Mouse (Mus musculus): ENCODE data around the gene Ppat. TPM values are rescaled to one million over a fixed set of nuclear protein-coding genes. Genes with fewer than 3 reads are reported as not detected.
"Not testable (repeated sequence)": the region's sequence is repeated elsewhere in the genome, so short reads cannot be mapped to it uniquely, and the experiment has no call there.

Ppat gene
- 0.50 and 4.0 TPM in 2 replicates for polyA plus RNA-seq (2012; ENCODE audit: insufficient read depth, low replicate concordance)

DNA sequence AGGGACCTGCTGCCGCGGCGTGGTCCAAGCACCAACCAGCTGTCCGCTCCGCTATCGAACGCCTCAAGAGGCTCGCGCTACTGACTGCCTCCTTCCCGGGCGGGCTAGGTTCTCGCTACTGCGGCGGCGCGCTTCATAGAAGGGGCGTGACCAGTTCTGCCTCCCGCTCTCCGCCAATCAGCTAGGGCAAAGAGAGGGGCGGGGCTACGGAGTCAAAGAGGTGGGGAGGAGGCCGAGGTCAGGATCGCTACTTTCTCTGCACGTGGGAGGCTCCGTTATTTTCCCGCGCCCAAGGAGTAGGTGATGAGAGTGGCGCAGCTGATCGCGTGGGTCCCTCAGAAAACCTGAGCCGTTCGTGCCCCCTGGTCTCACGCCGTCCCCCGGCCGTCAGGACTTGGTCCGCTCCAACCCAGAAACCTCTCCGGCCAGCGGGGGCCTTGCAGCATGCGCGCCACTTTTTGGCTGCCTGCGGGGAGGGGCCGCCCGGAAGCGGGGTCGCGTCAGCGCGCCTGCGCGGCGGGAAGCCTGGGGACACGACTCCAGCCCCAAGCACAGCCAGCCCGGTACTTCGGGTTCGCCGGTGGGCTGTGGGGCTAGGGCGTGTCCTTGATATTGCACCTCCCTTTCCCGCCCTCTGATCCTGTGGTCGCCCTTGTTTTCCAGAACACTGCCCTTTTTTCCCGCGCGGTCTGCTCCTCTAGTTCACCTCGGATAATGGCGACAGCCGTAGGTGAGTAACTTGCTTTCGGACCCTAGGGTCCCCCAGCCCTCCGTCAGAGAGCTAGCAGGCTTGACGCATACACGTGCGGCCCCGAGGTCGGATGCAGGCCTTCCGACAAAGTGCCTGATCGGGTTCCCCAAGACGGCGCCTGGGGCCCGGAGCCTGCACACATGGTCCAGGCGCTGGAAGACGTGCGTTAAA is at the start of gene Ppat, which contains the start of gene Paics:
Ppat (minus strand) TSS at position 473 of the 922 bp plus-strand sequence.
Paics (plus strand) TSS at position 202 of the 922 bp plus-strand sequence.
- TF ChIP-seq GATA1 (IDR thresholded peaks at IDR 0.05; ENCODE audit: borderline replicate concordance, low read length) (no peak), FLI1 (IDR thresholded peaks at IDR 0.05; ENCODE audit: low read length) (peak; percentile 79; the same call in 1 of the 2 replicates)
- peaks cover 67% of the 10 kb centered on the region for H3K4me1 ChIP-seq
- H3K36me3 ChIP-seq (replicated peaks; ENCODE audit: low read length): peaks cover 23% of the 10 kb centered on the region

DNA sequence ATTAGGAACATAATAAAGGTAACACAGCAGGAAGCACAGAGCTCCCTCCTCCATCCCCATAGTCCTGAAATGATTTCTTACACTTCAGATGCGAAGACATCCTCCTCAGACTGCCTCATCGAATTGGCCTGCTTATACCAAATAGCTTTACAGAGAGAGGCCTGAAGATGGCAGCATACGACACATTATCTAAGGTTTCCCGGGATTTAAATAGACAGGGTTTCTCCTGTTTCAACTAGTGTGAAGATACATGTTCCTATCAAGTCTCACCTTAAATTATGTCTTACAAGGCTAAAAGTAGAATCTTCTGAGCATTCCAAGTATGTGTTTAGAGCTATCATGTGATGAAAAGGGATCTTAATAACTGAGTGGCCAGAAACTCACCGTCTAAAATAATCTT is 47.0 kb upstream of the Ppat start:
- no peak overlapping the region for H3K4me3 ChIP-seq (replicated peaks)
- H3K27me3 ChIP-seq (replicated peaks): peaks cover 3% of the 10 kb centered on the region
- H3K9me3 ChIP-seq: peaks cover 3% of the 10 kb centered on the region; the same call in 1 of the 2 replicates
- peaks cover under 1% of the 10 kb centered on the region; the same call in 1 of the 2 replicates for H3K4me1 ChIP-seq
- TF ChIP-seq FLI1 (IDR thresholded peaks at IDR 0.05; ENCODE audit: low read length) (no peak), GATA1 (IDR thresholded peaks at IDR 0.05; ENCODE audit: borderline replicate concordance, low read length) (no peak)
- peaks cover 79% of the 10 kb centered on the region for H3K36me3 ChIP-seq (replicated peaks; ENCODE audit: low read length)

More for the DNA sequence above, at the start of gene Ppat, which contains the start of gene Paics:
- Histone ChIP-seq H3K9me3 (no peaks in the 10 kb centered on the region), H3K4me3 (replicated peaks) (peak within 1 kb of the TSS; percentile 100), H3K27me3 (replicated peaks) (no peaks in the 10 kb centered on the region)

DNA sequence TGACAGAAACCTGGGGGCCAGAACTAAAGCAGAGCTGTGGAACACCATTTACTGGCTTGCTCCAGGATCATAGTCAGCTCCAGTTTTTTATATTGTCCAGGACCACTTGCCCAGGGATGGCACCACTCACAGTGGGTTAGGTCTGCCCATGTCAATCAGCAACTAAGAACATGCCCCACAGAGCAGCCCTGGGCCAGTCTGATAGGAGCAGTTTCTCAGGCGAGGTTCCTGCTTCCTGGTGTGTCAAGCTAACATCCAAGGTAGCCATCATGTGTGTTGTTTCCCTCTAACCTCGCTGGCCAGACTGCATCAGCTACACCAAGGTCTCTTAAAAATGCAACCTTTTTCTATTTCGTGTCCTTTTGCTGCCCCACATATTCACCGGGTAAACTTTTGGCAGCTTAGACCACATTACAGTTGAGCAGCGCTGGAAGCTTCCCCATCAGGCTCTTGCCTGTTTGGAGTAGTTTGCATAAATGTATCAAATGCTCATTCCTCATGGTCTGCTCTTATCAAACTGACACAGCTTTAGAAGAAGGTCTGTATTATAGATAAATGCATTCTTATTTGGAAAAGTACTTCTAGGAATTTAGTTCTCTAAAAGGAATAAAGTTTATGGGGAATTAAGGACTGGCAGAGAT is 41.9 kb upstream of the Ppat start:
- no peaks in the 10 kb centered on the region for H3K27me3 ChIP-seq (replicated peaks)
- no peaks in the 10 kb centered on the region for H3K9me3 ChIP-seq
- H3K36me3 ChIP-seq (replicated peaks; ENCODE audit: low read length): peaks cover 96% of the 10 kb centered on the region
- H3K4me1 ChIP-seq: peaks cover 6% of the 10 kb centered on the region; the same call in 1 of the 2 replicates
- TF ChIP-seq FLI1 (IDR thresholded peaks at IDR 0.05; ENCODE audit: low read length) (no peak), GATA1 (IDR thresholded peaks at IDR 0.05; ENCODE audit: borderline replicate concordance, low read length) (no peak)
- no peak overlapping the region for H3K4me3 ChIP-seq (replicated peaks)

DNA sequence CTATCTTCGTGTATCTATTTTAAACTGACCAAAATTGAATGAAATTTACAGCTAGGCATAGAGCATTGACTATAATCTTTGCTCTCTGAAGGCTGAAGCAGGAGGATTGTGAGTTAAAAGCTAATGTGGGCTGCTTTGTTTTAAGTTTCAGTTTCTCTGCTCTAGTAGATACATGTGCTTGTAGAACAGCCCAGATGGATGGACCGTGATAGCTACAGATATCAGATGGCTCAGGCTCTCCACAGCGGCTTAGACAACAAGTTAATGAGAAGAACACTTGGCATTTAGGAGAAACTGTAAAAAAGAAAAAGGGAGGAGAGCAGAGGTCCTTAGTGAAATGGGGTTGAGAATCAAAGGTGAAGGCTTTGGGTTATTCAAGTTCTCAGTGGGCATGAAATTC is 39.4 kb upstream of the Ppat start:
- Histone ChIP-seq H3K36me3 (replicated peaks; ENCODE audit: low read length) (peaks cover 95% of the 10 kb centered on the region), H3K4me1 (peaks cover 6% of the 10 kb centered on the region; the same call in 1 of the 2 replicates), H3K4me3 (replicated peaks) (no peak overlapping the region), H3K27me3 (replicated peaks) (no peaks in the 10 kb centered on the region), H3K9me3 (no peaks in the 10 kb centered on the region)
- TF ChIP-seq GATA1 (IDR thresholded peaks at IDR 0.05; ENCODE audit: borderline replicate concordance, low read length) (no peak), FLI1 (IDR thresholded peaks at IDR 0.05; ENCODE audit: low read length) (no peak)

- H3K27me3 ChIP-seq (replicated peaks): no peaks in the 10 kb centered on the region
- H3K36me3 ChIP-seq (replicated peaks; ENCODE audit: low read length): peaks cover 91% of the 10 kb centered on the region
- H3K4me3 ChIP-seq (replicated peaks): no peak overlapping the region
- no peak for TF ChIP-seq FLI1 (IDR thresholded peaks at IDR 0.05; ENCODE audit: low read length)
- TF ChIP-seq GATA1 (IDR thresholded peaks at IDR 0.05; ENCODE audit: borderline replicate concordance, low read length): no peak
- H3K9me3 ChIP-seq: no peaks in the 10 kb centered on the region
- H3K4me1 ChIP-seq: no peaks in the 10 kb centered on the region
Observed at GRCm38 (mm10) chr5:76984015-76984414, 32.6 kb upstream of the Ppat start.

GRCm38 (mm10) chr5:76975736-76976135 is 24.4 kb upstream of the Ppat start:
- no peaks in the 10 kb centered on the region for H3K9me3 ChIP-seq
- peaks cover 46% of the 10 kb centered on the region for H3K36me3 ChIP-seq (replicated peaks; ENCODE audit: low read length)
- no peak for TF ChIP-seq FLI1 (IDR thresholded peaks at IDR 0.05; ENCODE audit: low read length)
- H3K27me3 ChIP-seq (replicated peaks): no peaks in the 10 kb centered on the region
- H3K4me1 ChIP-seq: peaks cover 25% of the 10 kb centered on the region
- peak overlapping the region; percentile 99 for H3K4me3 ChIP-seq (replicated peaks)

GRCm38 (mm10) chr5:76974554-76975285 is 23.3 kb upstream of the Ppat start, which contains the start of gene Srp72:
Srp72 (plus strand) TSS chr5:76974683.
- Histone ChIP-seq H3K4me3 (replicated peaks) (peak within 1 kb of the TSS; percentile 99), H3K36me3 (replicated peaks; ENCODE audit: low read length) (peaks cover 40% of the 10 kb centered on the region), H3K4me1 (peaks cover 25% of the 10 kb centered on the region), H3K27me3 (replicated peaks) (no peaks in the 10 kb centered on the region), H3K9me3 (no peaks in the 10 kb centered on the region)
- no peak for TF ChIP-seq FLI1 (IDR thresholded peaks at IDR 0.05; ENCODE audit: low read length)
- no peak for TF ChIP-seq GATA1 (IDR thresholded peaks at IDR 0.05; ENCODE audit: borderline replicate concordance, low read length)

DNA sequence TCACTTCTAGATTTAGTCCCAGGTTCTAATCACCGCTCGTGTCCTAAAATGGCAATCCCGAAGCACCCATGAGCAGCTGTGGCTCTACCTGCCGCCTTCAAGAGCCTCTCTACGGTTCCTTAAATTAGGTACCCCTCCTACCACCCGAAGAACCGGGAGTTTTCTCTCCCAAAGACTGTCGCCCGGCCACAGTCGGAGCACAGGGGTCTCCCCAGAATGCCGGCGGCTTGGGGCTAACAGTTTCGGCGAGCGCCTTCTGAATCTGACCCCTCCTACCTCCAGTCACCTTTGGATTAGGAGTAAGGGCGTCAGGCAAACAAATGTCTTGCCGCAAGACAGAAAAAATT is 22.8 kb upstream of the Ppat start:
- H3K4me1 ChIP-seq: peaks cover 25% of the 10 kb centered on the region
- peaks cover 40% of the 10 kb centered on the region for H3K36me3 ChIP-seq (replicated peaks; ENCODE audit: low read length)
- H3K27me3 ChIP-seq (replicated peaks): no peaks in the 10 kb centered on the region
- peak overlapping the region; percentile 99 for H3K4me3 ChIP-seq (replicated peaks)
- no peaks in the 10 kb centered on the region for H3K9me3 ChIP-seq
- TF ChIP-seq GATA1 (IDR thresholded peaks at IDR 0.05; ENCODE audit: borderline replicate concordance, low read length) (no peak), FLI1 (IDR thresholded peaks at IDR 0.05; ENCODE audit: low read length) (no peak)

DNA sequence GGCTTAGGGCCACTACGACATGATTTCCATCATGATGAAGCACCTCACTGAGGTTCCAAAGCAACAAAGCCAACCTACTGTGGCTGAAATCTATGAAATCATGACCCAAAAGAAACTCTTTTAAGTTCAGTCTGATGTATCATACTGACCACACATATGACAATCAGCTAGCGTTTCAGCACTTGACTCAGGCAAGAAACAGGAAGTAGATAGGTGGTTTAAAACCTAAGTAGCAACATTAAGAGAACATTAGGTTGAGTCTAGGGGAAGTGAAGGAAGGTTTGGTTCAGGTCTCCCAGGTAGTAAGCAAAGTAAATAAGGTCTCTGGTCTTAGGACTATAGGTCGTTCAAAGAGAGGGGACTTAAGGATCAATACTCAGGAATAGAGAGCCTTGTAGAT is 22.1 kb upstream of the Ppat start:
- peak overlapping the region; percentile 99 for H3K4me3 ChIP-seq (replicated peaks)
- TF ChIP-seq FLI1 (IDR thresholded peaks at IDR 0.05; ENCODE audit: low read length) (no peak), GATA1 (IDR thresholded peaks at IDR 0.05; ENCODE audit: borderline replicate concordance, low read length) (no peak)
- no peaks in the 10 kb centered on the region for H3K27me3 ChIP-seq (replicated peaks)
- H3K4me1 ChIP-seq: peaks cover 25% of the 10 kb centered on the region
- no peaks in the 10 kb centered on the region for H3K9me3 ChIP-seq
- H3K36me3 ChIP-seq (replicated peaks; ENCODE audit: low read length): peaks cover 43% of the 10 kb centered on the region

GRCm38 (mm10) chr5:76971115-76971514 is 19.7 kb upstream of the Ppat start:
- H3K4me3 ChIP-seq (replicated peaks); H3K9me3 ChIP-seq; H3K27me3 ChIP-seq (replicated peaks): not testable (repeated sequence)
- Histone ChIP-seq H3K36me3 (replicated peaks; ENCODE audit: low read length) (peaks cover 45% of the 10 kb centered on the region), H3K4me1 (peaks cover 21% of the 10 kb centered on the region)

Measured in megakaryocyte, embryonic 14.5 days (primary cell).